Mouse (Mus musculus) limb, embryonic 10.5 days (tissue): Measurements from ENCODE around the gene Urod. TPM values are rescaled to one million over a fixed set of nuclear protein-coding genes. Genes with fewer than 3 reads are reported as not detected.

Experiments
- DNase-seq: peaks from one replicate; pipeline ENCODE4 v3.0.0-alpha.2; 2017; ENCODE audit warnings: low spot score
- H3K27ac ChIP-seq: fragments of 300-500 bp; sonication (generic); 2 replicates; pipeline ENCODE4 v1.5.1; 2016; ENCODE audit warnings: mild to moderate bottlenecking
- H3K27me3 ChIP-seq: fragments of 300-500 bp; sonication (generic); 2 replicates; pipeline ENCODE4 v1.6.1; 2016; ENCODE audit warnings: low read depth, mild to moderate bottlenecking; ENCODE audit not compliant: poor library complexity, severe bottlenecking
- H3K36me3 ChIP-seq: fragments of 300-500 bp; sonication (generic); 2 replicates; pipeline ENCODE4 v1.6.1; 2016; ENCODE audit warnings: mild to moderate bottlenecking, moderate library complexity
- H3K4me1 ChIP-seq: fragments of 300-500 bp; sonication (generic); 2 replicates; pipeline ENCODE4 v1.6.1; 2016
- H3K4me3 ChIP-seq: fragments of 300-500 bp; sonication (generic); 2 replicates; pipeline ENCODE4 v1.5.1; 2016; ENCODE audit warnings: mild to moderate bottlenecking, moderate library complexity
- H3K9me3 ChIP-seq: fragments of 300-500 bp; sonication (generic); replicated peaks from 2 replicates; pipeline ENCODE4 v1.6.1; 2016; ENCODE audit warnings: mild to moderate bottlenecking
- WGBS: fragments of 180-500 bp; shearing (Covaris S2); methylation state at CpG from one replicate; pipeline ENCODE4 v1.1.7; 2016; 5-methylcytosine and 5-hydroxymethylcytosine counted together
- polyA plus RNA-seq: library from polyadenylated mRNA; unstranded; fragments of >200 nt; fragmentation: Nextera tagmentation; extraction: Ambion mirVana; gene quantifications from 2 replicates; pipeline ENCODE4 v1.2.1, GENCODE M21; 2016

Gene Urod
- polyA plus RNA-seq, 1 experiment from 2014 or later, result 121 TPM

GRCm38 (mm10) chr4:117007058-117007457 is 12.8 kb upstream of the Urod start:
- no peaks in the 10 kb centered on the region for H3K9me3 ChIP-seq
- no peak overlapping the region for H3K4me3 ChIP-seq
- WGBS, result 67% methylated on average over 3 of the region's 3 CpGs
- no peak for DNase-seq
- H3K27me3 ChIP-seq, result 0 out of 2 replicates have a peak, but pooled peaks cover 4% of the 10 kb centered on the region
- peaks cover 12% of the 10 kb centered on the region for H3K4me1 ChIP-seq
- H3K36me3 ChIP-seq, result peaks cover 9% of the 10 kb centered on the region
- H3K27ac ChIP-seq, result no peak overlapping the region

- 0 out of 2 replicates have a peak, but pooled peaks cover 4% of the 10 kb centered on the region for H3K27me3 ChIP-seq
- WGBS, result 76% methylated on average over 7 of the region's 7 CpGs
- no peak overlapping the region for H3K27ac ChIP-seq
- H3K36me3 ChIP-seq, result peaks cover 10% of the 10 kb centered on the region
- DNase-seq, result no peak
- H3K4me1 ChIP-seq, result peaks cover 13% of the 10 kb centered on the region
- no peak overlapping the region for H3K4me3 ChIP-seq
- H3K9me3 ChIP-seq, result no peaks in the 10 kb centered on the region
Measured at GRCm38 (mm10) chr4:117005611-117006400, 11.6 kb upstream of the Urod start.

- Histone ChIP-seq H3K9me3 (no peaks in the 10 kb centered on the region), H3K27me3 (0 out of 2 replicates have a peak, but pooled peaks cover 4% of the 10 kb centered on the region), H3K4me1 (peaks cover 13% of the 10 kb centered on the region), H3K4me3 (no peak overlapping the region), H3K27ac (no peak overlapping the region), H3K36me3 (peaks cover 20% of the 10 kb centered on the region)
- no peak for DNase-seq
- WGBS, result 86% methylated on average over 4 of the region's 4 CpGs
Measured at GRCm38 (mm10) chr4:117004649-117005048, 10.4 kb upstream of the Urod start.

- peak; percentile 67 for DNase-seq
- WGBS, result 58% methylated on average over 38 of the region's 38 CpGs
- Histone ChIP-seq H3K27me3 (0 out of 2 replicates have a peak, but pooled peaks cover 4% of the 10 kb centered on the region), H3K36me3 (peaks cover 28% of the 10 kb centered on the region), H3K9me3 (no peaks in the 10 kb centered on the region), H3K27ac (peak overlapping the region; percentile 56), H3K4me3 (peak overlapping the region; percentile 19), H3K4me1 (peaks cover 13% of the 10 kb centered on the region)
Measured at GRCm38 (mm10) chr4:117002543-117003521, 8.6 kb upstream of the Urod start.

GRCm38 (mm10) chr4:117001957-117002356 is 7.7 kb upstream of the Urod start:
- Histone ChIP-seq H3K9me3 (no peaks in the 10 kb centered on the region), H3K27ac (no peak overlapping the region), H3K4me1 (peaks cover 13% of the 10 kb centered on the region), H3K27me3 (peaks cover 4% of the 10 kb centered on the region; the same call in 1 of the 2 replicates), H3K4me3 (no peak overlapping the region), H3K36me3 (peaks cover 28% of the 10 kb centered on the region)
- no peak for DNase-seq
- WGBS, result 86% methylated on average over 16 of the region's 16 CpGs

- no peaks in the 10 kb centered on the region for H3K9me3 ChIP-seq
- H3K4me3 ChIP-seq, result no peak overlapping the region
- peaks cover 13% of the 10 kb centered on the region for H3K27me3 ChIP-seq
- H3K4me1 ChIP-seq, result peaks cover 29% of the 10 kb centered on the region
- no peak overlapping the region for H3K27ac ChIP-seq
- H3K36me3 ChIP-seq, result peaks cover 26% of the 10 kb centered on the region
- no peak for DNase-seq
- 94% methylated on average over 17 of the region's 17 CpGs for WGBS
Measured at GRCm38 (mm10) chr4:116999513-117000154, 5.4 kb upstream of the Urod start.

- Histone ChIP-seq H3K36me3 (peaks cover 33% of the 10 kb centered on the region), H3K9me3 (no peaks in the 10 kb centered on the region), H3K27me3 (peaks cover 9% of the 10 kb centered on the region), H3K27ac (peak overlapping the region; percentile 79), H3K4me3 (peak overlapping the region; percentile 95), H3K4me1 (peaks cover 31% of the 10 kb centered on the region)
- DNase-seq, result peak; percentile 63
- WGBS, result under 1% methylated on average over 16 of the region's 16 CpGs
Measured at GRCm38 (mm10) chr4:116995798-116996135, 1.6 kb upstream of the Urod start.

GRCm38 (mm10) chr4:116995131-116995797 is 1.1 kb upstream of the Urod start, which contains the start of gene Hectd3:
Gene Hectd3, plus strand, starts transcription at chr4:116995317.
- WGBS, result under 1% methylated on average over 58 of the region's 58 CpGs
- Histone ChIP-seq H3K4me3 (peak within 1 kb of the TSS; percentile 95), H3K36me3 (peaks cover 33% of the 10 kb centered on the region), H3K9me3 (no peaks in the 10 kb centered on the region), H3K27me3 (peaks cover 9% of the 10 kb centered on the region), H3K27ac (peak within 1 kb of the TSS; percentile 79), H3K4me1 (peaks cover 31% of the 10 kb centered on the region)
- peak; percentile 78 for DNase-seq

- WGBS, result 19% methylated on average over 7 of the region's 7 CpGs
- Histone ChIP-seq H3K27ac (no peak overlapping the region), H3K4me3 (no peak overlapping the region), H3K4me1 (peaks cover 31% of the 10 kb centered on the region), H3K27me3 (peaks cover 3% of the 10 kb centered on the region; the same call in 1 of the 2 replicates), H3K36me3 (peaks cover 31% of the 10 kb centered on the region), H3K9me3 (no peaks in the 10 kb centered on the region)
- peak; percentile 82 for DNase-seq
Measured at GRCm38 (mm10) chr4:116991366-116991765, 2.8 kb downstream of the Urod start.

- peaks cover 16% of the 10 kb centered on the region for H3K4me1 ChIP-seq
- H3K9me3 ChIP-seq, result no peaks in the 10 kb centered on the region
- no peaks in the 10 kb centered on the region for H3K27me3 ChIP-seq
- no peak overlapping the region for H3K4me3 ChIP-seq
- no peak for DNase-seq
- peaks cover 31% of the 10 kb centered on the region for H3K36me3 ChIP-seq
- H3K27ac ChIP-seq, result no peak overlapping the region
- 73% methylated on average over 6 of the region's 6 CpGs for WGBS
Measured at GRCm38 (mm10) chr4:116989731-116990130, 4.5 kb downstream of the Urod start.

- DNase-seq, result no peak
- 79% methylated on average over 5 of the region's 5 CpGs for WGBS
- H3K36me3 ChIP-seq, result peaks cover 23% of the 10 kb centered on the region
- no peaks in the 10 kb centered on the region for H3K4me1 ChIP-seq
- H3K9me3 ChIP-seq, result no peaks in the 10 kb centered on the region
- no peak overlapping the region for H3K27ac ChIP-seq
- H3K27me3 ChIP-seq, result no peaks in the 10 kb centered on the region
- H3K4me3 ChIP-seq, result no peak overlapping the region
Measured at GRCm38 (mm10) chr4:116987122-116987456, 7.1 kb downstream of the Urod start.
